Mouse (Mus musculus) left cerebral cortex, adult 11 months (tissue): ENCODE measurements at regions not wholly inside any gene's neighbourhood (a gene's known extent, or its start where the extent isn't known, plus 50 kb on each side); places are given as distances from the start of the nearest gene placed in this dataset.
"Not testable (repeated sequence)": the region's sequence is repeated elsewhere in the genome, so short reads cannot be mapped to it uniquely, and the experiment has no call there.

Experiments used
- DNase-seq: peaks from one replicate; pipeline ENCODE4 v3.0.0; 2022; ENCODE audit warnings: low spot score

GRCm38 (mm10) chr8:97251458-97251865 lies 1363.1 kb upstream of the Got2 start:
- no peak for DNase-seq

- no peak for DNase-seq
Measured at GRCm38 (mm10) chr8:97234551-97235107, 1346.3 kb upstream of the Got2 start.

- DNase-seq = no peak
Measured at GRCm38 (mm10) chr8:97232619-97233376, 1344.5 kb upstream of the Got2 start.

- no peak for DNase-seq
Measured at GRCm38 (mm10) chr8:97231652-97232051, 1343.3 kb upstream of the Got2 start.

GRCm38 (mm10) chr8:97191806-97192205 lies 1303.5 kb upstream of the Got2 start:
- DNase-seq = no peak

GRCm38 (mm10) chr8:97183831-97184230 lies 1295.5 kb upstream of the Got2 start:
- DNase-seq = not testable (repeated sequence)

- not testable (repeated sequence) for DNase-seq
Measured at GRCm38 (mm10) chr8:97182456-97182855, 1294.1 kb upstream of the Got2 start.
